Mouse (Mus musculus): ENCODE data around the gene Plod2. TPM values are rescaled to one million over a fixed set of nuclear protein-coding genes. Genes with fewer than 3 reads are reported as not detected.

The Plod2 gene
- total RNA-seq, 1 experiment from 2014 or later: 13.4 TPM

- no peak for ATAC-seq (replicated peaks in 1 of 2; ENCODE audit: insufficient read depth in 1 of 2, low FRiP score in 2 of 2, low TSS enrichment in 1 of 2, low read depth in 1 of 2, poor library complexity in 2 of 2, severe bottlenecking in 2 of 2)
Measured at GRCm38 (mm10) chr9:92549811-92550490, 7.9 kb downstream of the Plod2 start.

GRCm38 (mm10) chr9:92550981-92551380, 9.0 kb downstream of the Plod2 start:
- ATAC-seq (replicated peaks in 1 of 2; ENCODE audit: insufficient read depth in 1 of 2, low FRiP score in 2 of 2, low TSS enrichment in 1 of 2, low read depth in 1 of 2, poor library complexity in 2 of 2, severe bottlenecking in 2 of 2): no peak

GRCm38 (mm10) chr9:92551666-92552065, 9.6 kb downstream of the Plod2 start:
- no peak for ATAC-seq (replicated peaks in 1 of 2; ENCODE audit: insufficient read depth in 1 of 2, low FRiP score in 2 of 2, low TSS enrichment in 1 of 2, low read depth in 1 of 2, poor library complexity in 2 of 2, severe bottlenecking in 2 of 2)

DNA sequence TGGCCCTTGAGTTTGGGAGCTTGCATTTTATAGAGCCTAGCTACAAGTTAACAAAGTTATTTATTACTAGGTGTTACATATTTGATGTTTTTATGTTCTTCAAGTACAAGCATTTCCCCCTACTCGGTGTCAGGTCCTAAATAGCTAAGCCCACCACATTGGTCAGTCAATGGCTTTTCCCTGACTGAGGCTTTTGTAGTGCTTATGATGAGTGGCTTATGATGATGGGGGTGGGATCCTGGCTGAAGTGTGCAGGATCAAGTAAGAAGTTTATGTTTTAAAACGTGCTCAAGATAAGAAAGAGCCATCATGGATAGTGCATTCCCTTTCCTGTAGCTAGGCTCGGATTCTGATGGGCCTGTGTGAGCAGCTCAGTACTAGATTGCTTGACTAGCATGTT, 10.7 kb downstream of the Plod2 start:
- ATAC-seq (replicated peaks in 1 of 2; ENCODE audit: insufficient read depth in 1 of 2, low FRiP score in 2 of 2, low TSS enrichment in 1 of 2, low read depth in 1 of 2, poor library complexity in 2 of 2, severe bottlenecking in 2 of 2): no peak

DNA sequence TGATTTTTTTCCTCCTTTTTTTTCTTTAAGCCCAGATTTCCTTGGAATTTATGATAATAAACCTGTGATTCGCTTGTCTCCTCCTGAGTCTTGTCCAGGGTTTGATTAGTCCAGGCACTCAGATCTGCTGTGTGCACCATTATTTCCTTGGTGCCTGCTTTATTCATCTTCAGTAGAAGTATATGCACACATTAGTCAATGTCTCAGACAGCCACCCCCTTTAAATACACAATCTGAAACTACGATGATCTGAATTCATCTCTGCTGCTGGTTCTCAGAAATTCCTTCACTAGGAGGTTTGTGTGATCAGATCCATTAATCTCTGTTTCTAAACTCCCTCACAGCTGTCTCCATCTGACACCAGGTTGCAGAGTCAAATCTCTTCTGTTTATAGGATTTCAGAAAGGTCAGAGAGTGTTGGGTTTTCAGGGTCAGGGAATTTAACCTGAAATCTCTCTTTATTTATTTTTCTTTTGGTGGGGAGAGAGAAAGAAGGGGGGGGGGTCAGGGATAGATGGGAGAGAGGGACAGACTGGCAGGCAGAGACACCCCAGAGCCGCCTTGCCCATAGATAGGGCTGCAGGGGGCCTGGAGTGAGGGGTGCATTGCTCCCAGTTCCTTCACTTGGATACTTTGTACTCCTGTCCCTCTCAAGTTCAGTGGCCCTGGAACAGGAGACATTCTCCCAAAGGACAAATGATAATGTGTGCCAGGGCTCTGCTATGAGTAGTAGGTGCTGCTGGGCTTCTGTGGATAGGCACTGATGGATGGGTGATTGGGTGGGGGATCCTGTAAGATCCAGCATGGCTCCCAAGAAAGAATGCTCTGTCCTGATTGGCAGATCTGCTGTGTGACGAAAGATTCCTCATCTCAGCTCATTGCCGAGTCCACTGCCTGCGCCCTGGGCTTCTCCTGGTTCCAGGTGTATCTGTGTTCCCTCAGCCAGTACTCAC, 13.3 kb downstream of the Plod2 start:
- ATAC-seq (replicated peaks in 1 of 2; ENCODE audit: insufficient read depth in 1 of 2, low FRiP score in 2 of 2, low TSS enrichment in 1 of 2, low read depth in 1 of 2, poor library complexity in 2 of 2, severe bottlenecking in 2 of 2): no peak

DNA sequence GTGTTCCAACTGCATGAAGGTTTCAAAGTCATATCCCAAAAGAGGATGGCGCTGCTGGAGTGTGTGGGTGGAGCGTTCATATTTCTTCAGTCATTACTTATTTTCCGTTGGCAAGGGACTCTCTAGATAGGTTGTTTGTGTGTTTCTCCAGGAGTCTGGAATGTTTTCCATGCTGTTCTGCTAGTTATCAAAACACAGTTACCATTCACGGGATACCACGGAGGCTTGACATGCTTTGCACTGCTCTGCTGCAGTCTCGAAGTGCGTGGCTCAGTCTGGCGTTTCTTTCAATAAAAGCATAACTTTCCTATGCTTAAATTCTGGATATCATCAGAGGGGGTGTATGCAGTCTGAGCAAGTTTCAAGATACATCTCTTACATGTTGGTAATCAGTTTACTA, 17.7 kb downstream of the Plod2 start:
- no peak for ATAC-seq (replicated peaks in 1 of 2; ENCODE audit: insufficient read depth in 1 of 2, low FRiP score in 2 of 2, low TSS enrichment in 1 of 2, low read depth in 1 of 2, poor library complexity in 2 of 2, severe bottlenecking in 2 of 2)

- ATAC-seq (replicated peaks in 1 of 2; ENCODE audit: insufficient read depth in 1 of 2, low FRiP score in 2 of 2, low TSS enrichment in 1 of 2, low read depth in 1 of 2, poor library complexity in 2 of 2, severe bottlenecking in 2 of 2): no peak
Measured at GRCm38 (mm10) chr9:92560840-92561547, 19.0 kb downstream of the Plod2 start.

DNA sequence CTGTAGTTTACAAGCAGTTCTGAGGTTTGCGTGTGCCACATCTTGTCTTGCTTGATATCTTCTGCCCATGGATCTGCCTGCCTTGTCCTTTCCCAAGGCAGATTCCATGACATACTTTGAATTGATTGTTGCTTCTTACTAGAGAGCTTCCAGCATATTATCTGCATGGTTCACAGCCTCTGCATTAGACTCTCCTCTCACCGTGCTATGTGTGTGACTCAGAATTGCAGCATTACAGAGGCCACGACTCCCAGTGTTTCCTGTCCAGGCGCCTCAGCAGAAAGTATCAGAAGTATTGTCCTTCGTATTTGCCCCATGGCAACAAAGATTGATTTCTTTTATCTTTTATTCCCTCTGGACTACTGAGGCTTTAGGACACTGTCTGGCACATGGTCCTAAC, 20.4 kb downstream of the Plod2 start:
- no peak for ATAC-seq (replicated peaks in 1 of 2; ENCODE audit: insufficient read depth in 1 of 2, low FRiP score in 2 of 2, low TSS enrichment in 1 of 2, low read depth in 1 of 2, poor library complexity in 2 of 2, severe bottlenecking in 2 of 2)

DNA sequence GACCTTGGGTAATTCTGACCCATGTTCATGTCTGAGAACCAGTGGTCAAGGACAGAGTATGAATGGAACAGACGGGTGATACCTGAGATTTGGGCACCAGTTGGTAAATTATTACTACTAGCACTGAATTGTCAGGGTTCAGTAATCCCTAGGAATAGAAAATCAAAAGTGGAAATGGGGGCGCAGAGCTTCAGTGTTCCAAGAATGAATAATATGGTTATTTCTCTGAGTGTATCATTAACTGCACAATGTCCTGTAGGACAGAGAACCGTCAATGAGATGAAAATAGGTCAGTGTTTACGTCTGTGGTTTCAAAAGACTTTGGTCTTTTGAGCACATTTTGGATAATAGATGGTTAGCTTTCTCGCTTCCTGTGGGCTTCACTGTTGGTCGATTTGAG, 21.3 kb downstream of the Plod2 start:
- ATAC-seq (replicated peaks in 1 of 2; ENCODE audit: insufficient read depth in 1 of 2, low FRiP score in 2 of 2, low TSS enrichment in 1 of 2, low read depth in 1 of 2, poor library complexity in 2 of 2, severe bottlenecking in 2 of 2): no peak

DNA sequence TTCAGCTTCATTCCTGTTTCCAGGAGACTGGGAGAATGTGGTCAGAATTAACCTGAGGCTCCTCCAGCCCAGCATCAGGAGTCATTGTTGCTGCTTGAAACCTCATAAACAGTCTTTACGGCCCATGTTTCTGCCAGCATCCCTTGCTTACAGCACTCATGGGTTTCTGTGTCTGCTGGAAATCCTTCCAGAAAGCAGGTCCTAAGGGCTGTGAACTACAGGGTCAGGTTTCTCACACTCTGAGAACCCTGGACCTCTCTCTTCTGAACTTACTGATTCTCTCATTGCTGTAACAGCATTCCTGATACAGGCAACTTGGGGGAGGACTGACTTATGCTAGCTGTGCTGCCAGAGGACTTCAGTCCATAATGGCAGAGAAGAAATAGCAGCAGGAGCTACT, 22.4 kb downstream of the Plod2 start:
- no peak for ATAC-seq (replicated peaks in 1 of 2; ENCODE audit: insufficient read depth in 1 of 2, low FRiP score in 2 of 2, low TSS enrichment in 1 of 2, low read depth in 1 of 2, poor library complexity in 2 of 2, severe bottlenecking in 2 of 2)

DNA sequence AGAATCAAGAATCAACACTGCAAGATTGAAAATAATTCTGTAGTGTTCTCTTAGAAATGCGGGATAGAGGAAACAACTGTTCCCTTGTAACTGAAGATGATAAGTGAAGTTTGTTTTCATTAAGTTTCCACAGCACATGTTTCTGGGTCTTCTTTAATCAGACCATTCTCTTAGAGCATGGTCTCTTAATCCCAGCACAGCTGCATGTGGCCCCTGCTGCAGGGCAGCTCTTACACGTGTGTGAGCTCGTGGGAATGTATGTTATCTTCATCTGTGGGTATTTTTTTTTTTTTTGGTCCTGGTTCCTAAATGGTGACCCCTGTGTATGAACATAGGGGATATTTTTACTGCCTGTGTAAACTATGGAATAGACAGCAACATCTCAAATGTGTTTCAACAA, 24.2 kb downstream of the Plod2 start:
- ATAC-seq (replicated peaks in 1 of 2; ENCODE audit: insufficient read depth in 1 of 2, low FRiP score in 2 of 2, low TSS enrichment in 1 of 2, low read depth in 1 of 2, poor library complexity in 2 of 2, severe bottlenecking in 2 of 2): no peak

DNA sequence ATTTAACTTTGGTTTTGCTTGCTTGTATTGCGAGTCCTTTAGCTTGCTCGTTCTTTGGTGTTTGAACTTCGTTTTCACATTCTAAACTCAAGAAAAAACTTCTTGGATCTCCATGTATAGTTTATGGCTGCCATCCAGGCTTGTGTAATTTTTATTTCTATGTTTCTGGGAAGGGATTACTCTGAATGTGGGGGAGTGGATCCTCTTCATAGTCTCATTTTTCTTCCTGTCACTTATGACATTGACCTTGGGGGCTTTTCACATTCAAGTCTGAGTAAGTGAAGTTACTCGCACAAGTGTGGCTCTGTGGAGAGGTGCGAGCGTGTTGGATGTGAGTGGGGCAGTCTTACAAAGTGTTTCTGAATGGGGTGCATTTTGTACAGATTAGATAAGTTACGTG, 25.5 kb downstream of the Plod2 start:
- no peak for ATAC-seq (replicated peaks in 1 of 2; ENCODE audit: insufficient read depth in 1 of 2, low FRiP score in 2 of 2, low TSS enrichment in 1 of 2, low read depth in 1 of 2, poor library complexity in 2 of 2, severe bottlenecking in 2 of 2)

- no peak for ATAC-seq (replicated peaks in 1 of 2; ENCODE audit: insufficient read depth in 1 of 2, low FRiP score in 2 of 2, low TSS enrichment in 1 of 2, low read depth in 1 of 2, poor library complexity in 2 of 2, severe bottlenecking in 2 of 2)
Measured at GRCm38 (mm10) chr9:92568798-92569197, 26.8 kb downstream of the Plod2 start.

DNA sequence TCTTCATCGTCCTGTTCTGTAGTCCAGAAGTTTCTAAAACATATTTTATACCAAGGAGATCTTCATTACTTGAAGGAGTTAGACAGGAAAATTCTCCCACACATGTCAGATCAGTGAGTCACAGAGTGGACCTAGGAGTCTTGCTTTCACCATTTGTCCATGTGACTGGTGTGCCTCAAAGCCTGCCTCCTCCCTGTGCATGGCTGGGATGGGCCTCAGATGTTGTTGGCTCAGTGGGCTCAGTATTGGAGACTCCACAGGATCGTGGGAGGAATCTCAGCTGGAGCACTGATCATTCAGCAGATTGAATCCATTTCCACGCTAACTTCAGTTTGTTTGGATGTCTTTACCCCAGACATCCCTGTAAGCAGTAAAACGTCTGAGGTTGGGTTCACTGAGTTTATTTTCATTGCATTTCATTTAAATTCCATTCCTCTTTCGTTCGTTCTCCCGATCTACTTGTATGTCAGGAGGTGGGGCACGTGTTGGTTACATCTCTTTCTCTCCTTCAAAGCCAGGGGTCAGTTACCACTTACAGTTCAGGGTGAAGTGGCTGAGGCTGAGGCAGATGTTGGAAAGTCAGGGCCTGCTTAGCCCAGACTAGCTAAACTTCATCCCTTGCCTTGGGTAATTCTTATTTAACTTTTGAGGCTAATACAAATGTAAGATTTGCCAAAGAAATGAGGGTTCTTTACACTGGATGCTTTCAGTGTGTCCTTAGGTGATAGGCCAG, 30.5 kb downstream of the Plod2 start:
- no peak for ATAC-seq (replicated peaks in 1 of 2; ENCODE audit: insufficient read depth in 1 of 2, low FRiP score in 2 of 2, low TSS enrichment in 1 of 2, low read depth in 1 of 2, poor library complexity in 2 of 2, severe bottlenecking in 2 of 2)

DNA sequence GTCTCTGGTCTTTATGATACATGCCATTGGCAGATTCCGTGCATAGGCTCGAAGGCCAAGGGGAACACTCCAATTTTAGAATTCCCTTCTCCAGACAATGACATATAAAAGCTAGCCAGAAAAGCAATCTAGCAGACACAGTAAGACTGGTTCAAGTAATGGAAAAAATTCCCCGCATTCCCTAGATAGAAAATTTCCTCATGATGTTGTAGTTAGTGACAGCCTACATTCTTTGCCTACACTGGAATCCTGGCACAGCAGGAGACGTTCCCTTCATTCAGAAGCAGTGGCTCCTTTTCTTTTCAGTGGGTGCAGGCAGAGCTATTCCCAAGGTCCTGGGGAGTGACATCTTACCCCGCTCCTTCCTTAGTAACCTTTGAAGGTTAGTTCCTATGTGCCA, 41.9 kb downstream of the Plod2 start:
- no peak for ATAC-seq (replicated peaks in 1 of 2; ENCODE audit: insufficient read depth in 1 of 2, low FRiP score in 2 of 2, low TSS enrichment in 1 of 2, low read depth in 1 of 2, poor library complexity in 2 of 2, severe bottlenecking in 2 of 2)

DNA sequence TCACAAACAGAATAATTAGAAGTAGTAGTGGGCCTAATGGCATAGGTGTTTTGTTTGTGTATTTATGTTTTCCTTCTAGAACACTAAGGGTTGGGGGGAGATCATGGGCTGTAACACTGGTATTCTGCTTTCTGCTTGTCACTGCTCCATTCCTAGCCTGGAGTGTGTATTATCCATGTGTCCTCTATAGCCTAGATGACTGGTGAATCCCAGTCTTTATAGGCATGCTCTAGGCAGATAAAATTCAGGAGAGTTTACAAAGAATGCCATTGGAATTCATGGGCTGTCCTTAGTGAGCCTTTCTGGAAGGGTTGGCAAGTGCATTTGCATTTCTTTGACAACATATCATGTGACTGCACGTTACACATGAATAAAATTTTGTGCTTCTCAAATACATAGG, 44.0 kb downstream of the Plod2 start:
- no peak for ATAC-seq (replicated peaks in 1 of 2; ENCODE audit: insufficient read depth in 1 of 2, low FRiP score in 2 of 2, low TSS enrichment in 1 of 2, low read depth in 1 of 2, poor library complexity in 2 of 2, severe bottlenecking in 2 of 2)

DNA sequence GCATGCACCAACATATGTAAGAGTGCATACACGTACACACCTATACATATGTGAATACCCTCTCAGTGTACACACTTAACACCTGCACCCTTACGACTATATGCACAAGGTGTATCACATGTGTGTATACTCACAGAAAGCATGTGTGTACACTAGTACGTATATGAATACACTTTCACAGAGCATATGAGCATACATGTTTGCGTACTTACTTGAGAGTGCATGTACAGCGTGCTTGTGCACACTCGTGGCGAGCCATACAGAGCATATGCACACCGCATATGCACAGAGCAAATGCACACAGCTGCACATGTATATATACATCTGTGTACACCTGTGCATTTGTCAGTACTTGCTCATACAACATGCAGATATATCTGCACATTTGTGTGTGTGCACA, 45.4 kb downstream of the Plod2 start:
- no peak for ATAC-seq (replicated peaks in 1 of 2; ENCODE audit: insufficient read depth in 1 of 2, low FRiP score in 2 of 2, low TSS enrichment in 1 of 2, low read depth in 1 of 2, poor library complexity in 2 of 2, severe bottlenecking in 2 of 2)
